Mouse (Mus musculus) C2C12 (cell line): Measurements from ENCODE around the gene Pla2g4e.

ENCODE experiments used
- CEBPB ChIP-seq: IDR thresholded peaks from one replicate; pipeline ENCODE4 v1.6.1; 2011; ENCODE audit warnings: low read depth, mild to moderate bottlenecking, control low read depth, moderate library complexity
- CTCF ChIP-seq: IDR thresholded peaks from one replicate; pipeline ENCODE4 v1.5.1; 2011; ENCODE audit not compliant: control insufficient read depth, insufficient read depth, insufficient read length
- MAX ChIP-seq: IDR thresholded peaks from one replicate; pipeline ENCODE4 v1.6.1; 2011; ENCODE audit warnings: mild to moderate bottlenecking, control low read depth
- USF1 ChIP-seq: IDR thresholded peaks from one replicate; pipeline ENCODE4 v1.6.1; 2011; ENCODE audit warnings: low read depth, mild to moderate bottlenecking, control low read depth, moderate library complexity

DNA sequence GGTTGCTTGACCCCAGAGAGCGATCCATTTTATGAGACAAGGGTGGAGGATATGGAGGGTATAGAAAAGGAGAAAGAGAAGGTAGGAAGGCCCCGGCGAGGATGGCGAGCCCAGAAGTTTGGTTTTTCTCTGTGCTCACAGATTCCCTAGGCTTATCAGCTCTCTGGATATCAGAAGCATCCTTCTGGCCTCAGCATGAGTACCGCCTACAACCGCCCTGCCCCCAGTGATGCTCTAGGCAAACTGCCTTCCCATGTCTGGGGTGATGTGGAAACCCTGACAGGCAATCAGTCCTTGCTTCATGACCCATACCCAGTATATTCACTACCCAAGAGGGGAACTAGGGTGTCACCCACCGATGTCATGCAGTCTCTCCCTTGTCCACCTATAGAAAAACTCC is 73.8 kb downstream of the Pla2g4e start:
- TF ChIP-seq CTCF, result no peak
- no peak for TF ChIP-seq USF1
- TF ChIP-seq MAX, result no peak
- no peak for TF ChIP-seq CEBPB
